Mouse (Mus musculus): ENCODE measurements at regions not wholly inside any gene's neighbourhood (a gene's known extent, or its start where the extent isn't known, plus 50 kb on each side); places are given as distances from the start of the nearest gene placed in this dataset.

GRCm38 (mm10) chr1:183516167-183516566, 98.2 kb downstream of the Hhipl2 start:
- H3K9ac ChIP-seq (replicated peaks; ENCODE audit: low read length, poor library complexity, severe bottlenecking): no peak overlapping the region
- DNase-seq (ENCODE audit: low spot score) (peak; percentile 52), ATAC-seq (ENCODE audit: low FRiP score) (no peak)
- whole genome bisulfite sequencing: 64% methylated on average over 4 of the region's 4 CpGs
- peak; percentile 60 for TF ChIP-seq CTCF (IDR thresholded peaks at IDR 0.05)
- H3K27me3 ChIP-seq (ENCODE audit: insufficient read depth, low read length): no peaks in the 10 kb centered on the region
- no peaks in the 10 kb centered on the region for H3K4me1 ChIP-seq (ENCODE audit: insufficient read depth, low read length)
- H3K36me3 ChIP-seq (ENCODE audit: insufficient read depth, low read length): no peaks in the 10 kb centered on the region
- no peak overlapping the region for H3K27ac ChIP-seq (ENCODE audit: low read depth, low read length)
- H3K4me3 ChIP-seq (ENCODE audit: low read depth, low read length): no peak overlapping the region
- no peak overlapping the region for H3K4me2 ChIP-seq (ENCODE audit: low read depth, low read length, poor library complexity, severe bottlenecking)
- H3K9me3 ChIP-seq (ENCODE audit: low read length): no peaks in the 10 kb centered on the region

- H3K9me3 ChIP-seq (ENCODE audit: low read length): no peaks in the 10 kb centered on the region
- no peaks in the 10 kb centered on the region for H3K4me1 ChIP-seq (ENCODE audit: insufficient read depth, low read length)
- H3K27me3 ChIP-seq (ENCODE audit: insufficient read depth, low read length): no peaks in the 10 kb centered on the region
- no peak for TF ChIP-seq CTCF (IDR thresholded peaks at IDR 0.05)
- no peak for ATAC-seq (ENCODE audit: low FRiP score)
- no peak overlapping the region for H3K9ac ChIP-seq (replicated peaks; ENCODE audit: low read length, poor library complexity, severe bottlenecking)
- no peak overlapping the region for H3K27ac ChIP-seq (ENCODE audit: low read depth, low read length)
- DNase-seq (ENCODE audit: low spot score): no peak
- WGBS: 75% methylated on average over 4 of the region's 4 CpGs
- H3K36me3 ChIP-seq (ENCODE audit: insufficient read depth, low read length): no peaks in the 10 kb centered on the region
- no peak overlapping the region for H3K4me2 ChIP-seq (ENCODE audit: low read depth, low read length, poor library complexity, severe bottlenecking)
- no peak overlapping the region for H3K4me3 ChIP-seq (ENCODE audit: low read depth, low read length)
These were observed 99.2 kb downstream of the Hhipl2 start for GRCm38 (mm10) chr1:183517236-183517635.

- ATAC-seq (ENCODE audit: low FRiP score): 0 out of 2 replicates have a peak, but pooled peaks have one; percentile 44
- no peaks in the 10 kb centered on the region for H3K27me3 ChIP-seq (ENCODE audit: insufficient read depth, low read length)
- TF ChIP-seq CTCF (IDR thresholded peaks at IDR 0.05): 0 out of 2 replicates have a peak, but pooled peaks have one; percentile 4
- WGBS: 23% methylated on average over 7 of the region's 7 CpGs
- H3K4me1 ChIP-seq (ENCODE audit: insufficient read depth, low read length): no peaks in the 10 kb centered on the region
- no peak overlapping the region for H3K9ac ChIP-seq (replicated peaks; ENCODE audit: low read length, poor library complexity, severe bottlenecking)
- no peak overlapping the region for H3K4me3 ChIP-seq (ENCODE audit: low read depth, low read length)
- no peaks in the 10 kb centered on the region for H3K36me3 ChIP-seq (ENCODE audit: insufficient read depth, low read length)
- no peak overlapping the region for H3K27ac ChIP-seq (ENCODE audit: low read depth, low read length)
- H3K4me2 ChIP-seq (ENCODE audit: low read depth, low read length, poor library complexity, severe bottlenecking): no peak overlapping the region
- peak; percentile 55 for DNase-seq (ENCODE audit: low spot score)
- H3K9me3 ChIP-seq (ENCODE audit: low read length): no peaks in the 10 kb centered on the region
These were observed 103.6 kb downstream of the Hhipl2 start for GRCm38 (mm10) chr1:183521569-183521968.

- no peak for TF ChIP-seq CTCF (IDR thresholded peaks at IDR 0.05)
- peak; percentile 46 for DNase-seq (ENCODE audit: low spot score)
- WGBS: 73% methylated on average over 11 of the region's 11 CpGs
These were observed 115.4 kb downstream of the Hhipl2 start for GRCm38 (mm10) chr1:183533386-183533785.

GRCm38 (mm10) chr1:183548752-183549387, 130.9 kb downstream of the Hhipl2 start:
- 89% methylated on average over 7 of the region's 7 CpGs for WGBS
- no peak for TF ChIP-seq CTCF (IDR thresholded peaks at IDR 0.05)
- no peak overlapping the region for H3K4me2 ChIP-seq (ENCODE audit: low read depth, low read length, poor library complexity, severe bottlenecking)

More at GRCm38 (mm10) chr1:183533386-183533785, 115.4 kb downstream of the Hhipl2 start:
- H3K4me1 ChIP-seq (ENCODE audit: insufficient read depth, low read length): no peaks in the 10 kb centered on the region
- H3K9me3 ChIP-seq (ENCODE audit: low read length): no peaks in the 10 kb centered on the region
- no peak for ATAC-seq (ENCODE audit: low FRiP score)
- no peak overlapping the region for H3K9ac ChIP-seq (replicated peaks; ENCODE audit: low read length, poor library complexity, severe bottlenecking)
- H3K27me3 ChIP-seq (ENCODE audit: insufficient read depth, low read length): no peaks in the 10 kb centered on the region
- no peaks in the 10 kb centered on the region for H3K36me3 ChIP-seq (ENCODE audit: insufficient read depth, low read length)
- no peak overlapping the region for H3K4me3 ChIP-seq (ENCODE audit: low read depth, low read length)
- H3K27ac ChIP-seq (ENCODE audit: low read depth, low read length): no peak overlapping the region
- no peak overlapping the region for H3K4me2 ChIP-seq (ENCODE audit: low read depth, low read length, poor library complexity, severe bottlenecking)

GRCm38 (mm10) chr1:183552617-183553016, 134.6 kb downstream of the Hhipl2 start:
- H3K27me3 ChIP-seq (ENCODE audit: insufficient read depth, low read length): no peaks in the 10 kb centered on the region
- TF ChIP-seq CTCF (IDR thresholded peaks at IDR 0.05): peak; percentile 57
- ATAC-seq (ENCODE audit: low FRiP score) (no peak), DNase-seq (ENCODE audit: low spot score) (no peak)
- H3K36me3 ChIP-seq (ENCODE audit: insufficient read depth, low read length): no peaks in the 10 kb centered on the region
- 96% methylated on average over 4 of the region's 4 CpGs for WGBS
- no peaks in the 10 kb centered on the region for H3K4me1 ChIP-seq (ENCODE audit: insufficient read depth, low read length)
- no peak overlapping the region for H3K4me2 ChIP-seq (ENCODE audit: low read depth, low read length, poor library complexity, severe bottlenecking)
- H3K27ac ChIP-seq (ENCODE audit: low read depth, low read length): no peak overlapping the region
- no peak overlapping the region for H3K9ac ChIP-seq (replicated peaks; ENCODE audit: low read length, poor library complexity, severe bottlenecking)
- no peak overlapping the region for H3K4me3 ChIP-seq (ENCODE audit: low read depth, low read length)
- H3K9me3 ChIP-seq (ENCODE audit: low read length): no peaks in the 10 kb centered on the region

More at GRCm38 (mm10) chr1:183548752-183549387, 130.9 kb downstream of the Hhipl2 start:
- DNase-seq (ENCODE audit: low spot score) (no peak), ATAC-seq (ENCODE audit: low FRiP score) (no peak)
- Histone ChIP-seq H3K27me3 (ENCODE audit: insufficient read depth, low read length) (no peaks in the 10 kb centered on the region), H3K27ac (ENCODE audit: low read depth, low read length) (no peak overlapping the region), H3K4me1 (ENCODE audit: insufficient read depth, low read length) (no peaks in the 10 kb centered on the region), H3K36me3 (ENCODE audit: insufficient read depth, low read length) (no peaks in the 10 kb centered on the region), H3K9me3 (ENCODE audit: low read length) (no peaks in the 10 kb centered on the region), H3K9ac (replicated peaks; ENCODE audit: low read length, poor library complexity, severe bottlenecking) (no peak overlapping the region), H3K4me3 (ENCODE audit: low read depth, low read length) (no peak overlapping the region)

Data from midbrain, postnatal 0 days (tissue).